Mouse (Mus musculus) embryonic facial prominence, embryonic 10.5 days (tissue): ENCODE measurements around the gene Lrrc74b. TPM values are rescaled to one million over a fixed set of nuclear protein-coding genes. Genes with fewer than 3 reads are reported as not detected.
A peak's percentile ranks its signal among the peaks of the same experiment; 100 is the strongest.
"Not testable (repeated sequence)": the region's sequence is repeated elsewhere in the genome, so short reads cannot be mapped to it uniquely, and the experiment has no call there.

Experiments
- DNase-seq: peaks from one replicate; pipeline ENCODE4 v3.0.0-alpha.2; 2017; ENCODE audit warnings: low spot score
- H3K27ac ChIP-seq: fragments of 300-500 bp; sonication (generic); replicated peaks from 2 replicates; pipeline ENCODE4 v1.5.1; 2016; ENCODE audit warnings: mild to moderate bottlenecking
- H3K27me3 ChIP-seq: fragments of 300-500 bp; sonication (generic); replicated peaks from 2 replicates; pipeline ENCODE4 v1.6.1; 2016; ENCODE audit warnings: low read depth, mild to moderate bottlenecking; ENCODE audit not compliant: poor library complexity, severe bottlenecking
- H3K36me3 ChIP-seq: fragments of 300-500 bp; sonication (generic); replicated peaks from 2 replicates; pipeline ENCODE4 v1.6.1; 2016; ENCODE audit warnings: mild to moderate bottlenecking, moderate library complexity
- H3K4me1 ChIP-seq: fragments of 300-500 bp; sonication (generic); 2 replicates; pipeline ENCODE4 v1.6.1; 2016
- H3K4me3 ChIP-seq: fragments of 300-500 bp; sonication (generic); 2 replicates; pipeline ENCODE4 v1.5.1; 2016; ENCODE audit warnings: mild to moderate bottlenecking, moderate library complexity
- H3K9me3 ChIP-seq: fragments of 300-500 bp; sonication (generic); 2 replicates; pipeline ENCODE4 v1.6.1; 2016; ENCODE audit warnings: mild to moderate bottlenecking
- WGBS: fragments of 180-500 bp; shearing (Covaris S2); methylation state at CpG from one replicate; pipeline ENCODE4 v1.1.7; 2016; 5-methylcytosine and 5-hydroxymethylcytosine counted together
- polyA plus RNA-seq: library from polyadenylated mRNA; unstranded; fragments of >200 nt; fragmentation: Nextera tagmentation; extraction: Ambion mirVana; gene quantifications from 2 replicates; pipeline ENCODE4 v1.2.1, GENCODE M21; 2016

Gene Lrrc74b
- polyA plus RNA-seq, 1 experiment from 2014 or later, result 0.10 TPM

DNA sequence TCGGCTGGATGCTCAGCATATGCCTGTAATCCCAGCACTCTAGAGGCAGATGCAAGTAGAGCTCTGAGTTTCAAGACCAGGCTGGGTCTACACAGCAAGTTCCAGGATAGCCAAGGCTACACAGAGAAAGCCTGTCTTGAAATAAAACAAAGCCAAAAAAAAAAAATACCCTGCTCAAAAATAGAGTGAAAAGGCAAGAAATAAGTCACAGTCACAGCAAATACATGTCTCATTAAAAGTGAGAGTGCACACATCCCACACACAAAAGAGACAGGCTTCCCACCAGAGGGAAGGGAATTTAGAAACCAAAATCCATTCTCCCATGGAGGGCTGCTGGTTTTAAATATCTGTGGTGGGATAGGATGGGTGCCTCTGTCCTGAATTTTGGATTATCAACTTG lies 2.5 kb upstream of the Lrrc74b start:
- 26% methylated on average over 1 of the region's 1 CpGs for WGBS
- no peak for DNase-seq
- no peaks in the 10 kb centered on the region for H3K36me3 ChIP-seq
- no peak overlapping the region for H3K27ac ChIP-seq
- H3K4me1 ChIP-seq, result peaks cover 39% of the 10 kb centered on the region
- H3K9me3 ChIP-seq, result no peaks in the 10 kb centered on the region
- peaks cover 75% of the 10 kb centered on the region for H3K27me3 ChIP-seq
- no peak overlapping the region for H3K4me3 ChIP-seq

DNA sequence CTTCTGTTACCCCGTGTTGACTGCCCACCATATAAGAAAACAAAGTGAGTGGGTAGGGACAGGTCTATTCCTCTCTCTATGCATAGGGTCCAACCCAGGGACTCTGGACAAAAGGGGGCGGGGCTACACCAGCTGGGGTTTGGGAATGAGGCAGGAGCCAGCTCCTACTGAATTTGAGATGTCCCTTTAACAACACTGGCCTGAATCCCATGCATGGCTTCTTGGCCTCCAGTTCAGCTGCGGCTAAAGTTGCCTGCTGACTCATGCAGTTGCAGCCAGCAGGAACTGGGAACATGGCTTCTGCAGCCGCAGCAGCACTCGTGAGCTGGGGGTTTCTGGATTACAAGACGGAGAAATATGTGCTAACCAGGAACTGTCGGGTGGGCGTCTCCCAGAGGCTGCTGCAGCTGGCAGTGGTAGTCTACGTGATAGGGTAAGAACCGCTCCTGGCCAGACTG lies 733 bp upstream of the Lrrc74b start, which contains the start of gene P2rx6:
Gene P2rx6, plus strand, starts transcription at position 135 of the 458 bp plus-strand sequence.
- Histone ChIP-seq H3K4me3 (peak within 1 kb of the TSS; percentile 48), H3K27me3 (peaks cover 76% of the 10 kb centered on the region), H3K27ac (peak within 1 kb of the TSS; percentile 48), H3K4me1 (peaks cover 46% of the 10 kb centered on the region), H3K36me3 (no peaks in the 10 kb centered on the region), H3K9me3 (no peaks in the 10 kb centered on the region)
- peak; percentile 63 for DNase-seq
- 3% methylated on average over 10 of the region's 10 CpGs for WGBS

DNA sequence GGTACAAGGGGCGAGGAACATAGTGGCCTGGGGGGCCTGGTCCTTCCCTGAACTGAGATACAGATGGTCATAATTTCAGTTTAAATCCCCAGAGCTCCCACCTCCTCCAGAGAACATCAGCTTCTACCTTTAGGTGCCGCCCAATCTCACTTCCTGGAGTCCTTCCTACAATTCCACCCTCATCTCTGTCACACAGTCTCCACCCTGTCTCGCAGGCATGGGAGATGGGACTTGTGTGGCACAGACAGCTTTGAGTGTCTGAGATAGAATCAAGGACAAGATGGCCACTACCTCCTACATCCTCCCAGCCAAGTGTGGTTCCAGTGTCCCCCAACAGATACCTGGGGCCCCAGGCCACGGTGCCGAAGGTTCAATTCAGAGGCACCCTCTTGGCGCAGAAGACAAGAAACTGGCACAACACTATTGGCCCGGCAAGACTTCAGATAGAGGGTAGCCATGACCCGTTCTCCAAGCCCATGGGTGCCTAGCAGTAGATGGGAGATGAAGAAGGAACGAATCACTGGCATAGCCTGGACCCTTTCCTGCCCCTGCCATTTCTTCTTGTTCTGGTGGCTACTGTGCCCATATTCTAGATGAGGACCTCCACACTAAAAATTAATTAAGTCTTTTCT lies 1.5 kb downstream of the Lrrc74b start:
- no peaks in the 10 kb centered on the region for H3K9me3 ChIP-seq
- peak overlapping the region; percentile 76 for H3K27ac ChIP-seq
- H3K4me3 ChIP-seq, result peak overlapping the region; percentile 42
- no peaks in the 10 kb centered on the region for H3K36me3 ChIP-seq
- DNase-seq, result no peak
- peaks cover 57% of the 10 kb centered on the region for H3K4me1 ChIP-seq
- H3K27me3 ChIP-seq, result peaks cover 71% of the 10 kb centered on the region
- 65% methylated on average over 9 of the region's 9 CpGs for WGBS

DNA sequence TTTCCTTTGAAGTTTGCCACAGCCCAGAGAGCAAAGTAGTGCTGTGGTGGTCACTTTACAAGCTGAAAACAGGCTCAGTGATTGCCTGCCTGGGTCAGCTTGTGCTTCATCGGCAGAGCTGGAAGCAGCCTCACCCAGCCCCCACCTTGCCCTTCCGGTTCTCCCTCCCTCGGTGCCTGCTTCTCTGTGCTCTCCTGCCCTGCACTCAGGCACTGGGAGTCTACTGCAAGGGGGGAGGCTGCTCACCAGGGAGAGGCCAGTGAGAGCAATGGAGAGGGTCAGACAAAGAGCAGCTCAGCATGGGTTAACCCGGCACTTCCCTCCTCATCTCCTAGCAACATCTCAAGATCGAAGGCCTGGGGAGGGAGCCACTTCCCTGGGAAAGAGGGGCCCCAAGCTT lies 2.2 kb downstream of the Lrrc74b start:
- H3K4me1 ChIP-seq, result peaks cover 64% of the 10 kb centered on the region
- 0% methylated on average over 5 of the region's 5 CpGs for WGBS
- DNase-seq, result peak; percentile 58
- no peaks in the 10 kb centered on the region for H3K9me3 ChIP-seq
- H3K36me3 ChIP-seq, result no peaks in the 10 kb centered on the region
- peak overlapping the region; percentile 76 for H3K27ac ChIP-seq
- peak overlapping the region; percentile 42 for H3K4me3 ChIP-seq
- H3K27me3 ChIP-seq, result peaks cover 65% of the 10 kb centered on the region

DNA sequence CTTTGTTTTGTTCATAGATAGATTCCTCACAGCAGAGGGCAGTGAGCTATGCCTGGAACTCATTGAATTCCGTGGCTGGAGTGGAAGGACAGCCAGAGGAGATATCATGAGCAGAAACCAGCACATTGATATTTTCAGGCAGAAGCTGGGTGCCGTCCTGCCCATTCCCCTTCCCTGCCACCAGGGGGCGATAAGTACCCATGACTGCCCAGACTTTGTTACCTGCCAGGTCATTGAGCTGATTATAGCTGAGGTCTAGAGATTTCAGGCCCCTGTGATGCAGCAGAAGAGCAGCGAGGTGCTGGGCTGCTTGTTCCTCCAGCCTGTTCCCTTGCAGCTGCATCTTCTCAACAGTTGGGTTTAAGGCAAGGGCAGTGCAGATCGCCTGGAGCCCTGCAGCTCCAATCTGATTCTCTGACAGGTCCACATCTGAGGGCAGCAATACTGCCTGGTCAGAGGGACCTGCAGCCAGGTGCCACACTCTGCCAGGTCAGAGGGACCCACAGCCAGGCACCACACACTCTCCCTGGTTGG lies 3.0 kb downstream of the Lrrc74b start:
- Histone ChIP-seq H3K36me3 (no peaks in the 10 kb centered on the region), H3K4me1 (peaks cover 70% of the 10 kb centered on the region), H3K4me3 (peak overlapping the region; percentile 42; the same call in 1 of the 2 replicates), H3K27me3 (peaks cover 57% of the 10 kb centered on the region), H3K27ac (peak overlapping the region; percentile 76; the same call in 1 of the 2 replicates), H3K9me3 (no peaks in the 10 kb centered on the region)
- 2% methylated on average over 5 of the region's 5 CpGs for WGBS
- DNase-seq, result peak; percentile 82

DNA sequence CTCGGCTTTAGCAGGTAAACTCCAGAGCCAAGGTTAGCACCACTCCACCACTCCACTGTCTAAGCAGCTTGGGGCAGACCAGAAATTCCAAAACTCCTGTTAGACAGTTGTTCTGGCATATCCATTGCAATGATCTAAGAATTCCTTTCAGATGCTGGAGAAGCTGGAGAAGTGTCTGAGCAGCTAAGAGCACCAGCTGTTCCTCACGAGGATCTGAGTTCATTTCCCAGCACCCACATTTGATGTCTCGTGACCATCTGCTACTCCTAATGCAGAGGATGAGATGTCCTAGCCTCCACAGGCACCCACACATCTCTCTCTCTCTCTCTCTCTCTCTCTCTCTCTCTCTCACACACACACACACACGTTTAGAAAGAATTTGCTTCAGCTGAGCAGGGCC lies 4.1 kb downstream of the Lrrc74b start:
- Histone ChIP-seq H3K4me1 (peaks cover 63% of the 10 kb centered on the region), H3K36me3 (no peaks in the 10 kb centered on the region), H3K9me3 (no peaks in the 10 kb centered on the region), H3K27ac (no peak overlapping the region), H3K4me3 (no peak overlapping the region), H3K27me3 (peaks cover 46% of the 10 kb centered on the region)
- 60% methylated on average over 4 of the region's 4 CpGs for WGBS
- no peak for DNase-seq

DNA sequence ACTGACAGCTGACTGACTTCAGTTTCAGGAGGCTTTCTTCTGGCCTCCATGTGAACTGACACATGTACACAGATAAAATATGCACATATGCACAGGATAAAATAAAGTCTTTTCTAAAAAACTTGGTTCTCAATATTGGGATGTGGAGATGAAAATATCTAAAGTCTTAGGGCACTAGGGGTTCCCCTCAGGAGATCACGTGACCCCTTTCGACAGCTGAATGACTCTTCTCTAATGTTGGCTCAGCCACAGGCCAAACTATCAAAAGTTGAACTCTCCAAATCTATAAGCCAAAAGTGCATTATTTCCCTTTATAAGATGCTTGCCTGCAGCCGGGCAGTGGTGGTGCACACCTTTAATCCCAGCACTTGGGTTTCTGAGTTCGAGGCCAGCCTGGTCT lies 4.9 kb downstream of the Lrrc74b start:
- no peak for DNase-seq
- Histone ChIP-seq H3K9me3 (no peaks in the 10 kb centered on the region), H3K4me1 (peaks cover 55% of the 10 kb centered on the region), H3K27me3 (peaks cover 39% of the 10 kb centered on the region), H3K27ac (no peak overlapping the region), H3K36me3 (no peaks in the 10 kb centered on the region), H3K4me3 (no peak overlapping the region)
- 80% methylated on average over 4 of the region's 4 CpGs for WGBS

DNA sequence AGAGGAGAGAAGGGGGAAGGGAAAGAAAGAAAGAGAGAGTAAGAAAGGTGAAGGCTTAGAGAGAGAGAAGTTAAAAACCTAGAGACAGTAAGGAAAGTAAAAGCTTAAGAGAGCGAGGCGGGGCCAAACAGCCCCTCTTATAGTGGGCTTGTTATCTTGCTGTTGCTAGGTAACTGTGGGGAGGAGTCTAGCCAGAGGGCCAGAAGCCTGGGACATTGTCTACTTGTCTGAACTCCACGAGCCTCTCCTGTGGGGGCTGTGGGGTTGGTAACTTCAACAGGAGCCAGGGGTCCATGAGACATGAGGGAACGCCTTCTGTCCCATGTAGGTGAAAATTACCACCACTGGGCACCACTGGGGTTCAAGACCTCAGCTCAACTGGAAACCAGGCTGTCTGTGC lies 6.3 kb downstream of the Lrrc74b start:
- peaks cover 42% of the 10 kb centered on the region for H3K4me1 ChIP-seq
- H3K27me3 ChIP-seq, result peaks cover 24% of the 10 kb centered on the region
- 20% methylated on average over 4 of the region's 4 CpGs for WGBS
- H3K36me3 ChIP-seq, H3K9me3 ChIP-seq: not testable (repeated sequence)
- peak; percentile 42 for DNase-seq
- peak overlapping the region; percentile 83 for H3K27ac ChIP-seq
- H3K4me3 ChIP-seq, result peak overlapping the region; percentile 50

DNA sequence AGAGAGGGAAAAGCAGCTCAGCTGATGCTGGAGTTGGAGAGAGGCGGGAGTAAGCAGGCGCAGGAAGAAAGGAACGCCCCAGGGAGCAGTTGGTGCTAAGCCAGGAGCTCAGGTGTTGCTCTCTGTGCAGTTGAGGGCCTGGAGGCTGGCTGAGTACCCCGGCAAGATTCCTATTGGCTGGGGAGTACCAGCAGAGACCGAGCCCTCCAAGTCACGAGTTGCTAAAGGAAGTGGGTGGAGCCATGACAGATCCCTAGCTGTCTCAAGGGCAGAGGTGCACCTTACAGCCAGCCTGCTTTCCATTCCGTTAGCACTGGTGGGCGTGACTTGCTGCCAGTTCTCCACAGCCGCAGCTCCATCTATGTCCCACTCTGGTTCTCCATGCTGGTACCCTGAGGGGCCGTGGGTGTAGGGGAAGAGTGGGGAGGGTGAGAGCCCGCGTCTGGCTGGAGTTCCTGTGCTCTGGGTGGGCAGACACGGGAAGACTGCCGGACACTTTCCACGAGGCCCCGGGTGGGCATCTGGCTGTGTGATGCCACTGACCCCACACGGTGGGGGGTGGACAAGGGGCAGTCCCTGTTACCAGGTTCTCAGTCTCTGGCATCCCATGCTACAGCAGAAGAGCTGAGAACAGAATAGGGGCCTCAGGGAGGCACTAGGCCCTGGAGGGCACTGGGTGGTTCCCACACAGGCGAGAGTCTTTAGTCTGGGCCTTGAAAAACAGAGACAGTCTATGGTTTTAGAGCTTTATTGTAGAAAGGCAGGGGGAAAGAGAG lies 6.9 kb downstream of the Lrrc74b start:
- DNase-seq, result peak; percentile 76
- Histone ChIP-seq H3K9me3 (no peaks in the 10 kb centered on the region), H3K4me1 (peaks cover 36% of the 10 kb centered on the region), H3K36me3 (no peaks in the 10 kb centered on the region), H3K4me3 (peak overlapping the region; percentile 50), H3K27ac (peak overlapping the region; percentile 83), H3K27me3 (peaks cover 18% of the 10 kb centered on the region)
- WGBS, result 9% methylated on average over 18 of the region's 18 CpGs

DNA sequence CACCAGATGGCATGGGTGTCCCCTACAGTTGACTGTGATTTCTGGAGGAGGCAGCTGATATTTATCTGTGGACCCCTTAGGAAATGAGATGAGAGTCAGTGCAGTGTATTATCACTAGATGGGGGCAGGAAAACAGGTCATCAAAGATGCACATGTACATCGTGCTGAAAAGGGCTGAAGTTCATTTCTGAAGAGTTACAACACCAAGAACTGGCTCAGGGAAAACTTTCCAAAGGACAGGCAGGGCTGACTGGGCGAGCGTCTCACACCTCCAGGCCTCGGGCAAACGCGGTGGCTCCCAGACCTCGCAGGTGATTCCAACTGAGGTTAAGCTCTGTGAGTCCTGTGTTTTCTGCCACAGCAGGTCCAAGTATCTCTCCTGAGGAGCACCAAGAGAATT lies 8.2 kb downstream of the Lrrc74b start:
- Histone ChIP-seq H3K9me3 (no peaks in the 10 kb centered on the region), H3K36me3 (no peaks in the 10 kb centered on the region), H3K27ac (no peak overlapping the region), H3K4me3 (no peak overlapping the region), H3K4me1 (peaks cover 24% of the 10 kb centered on the region), H3K27me3 (peaks cover 14% of the 10 kb centered on the region; the same call in 1 of the 2 replicates)
- 83% methylated on average over 7 of the region's 7 CpGs for WGBS
- DNase-seq, result no peak

DNA sequence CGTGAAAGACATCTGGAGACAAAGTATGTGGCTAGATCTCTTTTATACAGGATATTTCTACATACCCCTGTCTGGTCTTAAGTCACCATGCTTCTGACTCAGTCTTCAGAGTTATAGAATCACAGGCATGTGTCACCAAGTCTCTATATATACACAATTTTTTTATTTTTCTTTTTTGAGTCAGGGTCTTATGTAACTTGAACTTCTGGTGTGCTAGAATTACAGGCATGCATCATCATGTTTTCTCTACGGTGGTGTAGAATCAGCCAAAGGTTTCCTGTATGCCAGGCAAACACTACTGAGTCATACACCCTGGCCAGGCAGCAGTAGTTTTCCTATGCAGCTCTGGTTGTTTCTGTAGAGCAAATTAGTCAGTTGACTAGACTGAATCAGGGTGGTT lies 18.4 kb downstream of the Lrrc74b start:
- 0 out of 2 replicates have a peak, but pooled peaks cover 3% of the 10 kb centered on the region for H3K27me3 ChIP-seq
- 76% methylated on average over 2 of the region's 2 CpGs for WGBS
- no peaks in the 10 kb centered on the region for H3K4me1 ChIP-seq
- no peaks in the 10 kb centered on the region for H3K36me3 ChIP-seq
- no peak overlapping the region for H3K4me3 ChIP-seq
- no peaks in the 10 kb centered on the region for H3K9me3 ChIP-seq
- no peak for DNase-seq
- H3K27ac ChIP-seq, result no peak overlapping the region

DNA sequence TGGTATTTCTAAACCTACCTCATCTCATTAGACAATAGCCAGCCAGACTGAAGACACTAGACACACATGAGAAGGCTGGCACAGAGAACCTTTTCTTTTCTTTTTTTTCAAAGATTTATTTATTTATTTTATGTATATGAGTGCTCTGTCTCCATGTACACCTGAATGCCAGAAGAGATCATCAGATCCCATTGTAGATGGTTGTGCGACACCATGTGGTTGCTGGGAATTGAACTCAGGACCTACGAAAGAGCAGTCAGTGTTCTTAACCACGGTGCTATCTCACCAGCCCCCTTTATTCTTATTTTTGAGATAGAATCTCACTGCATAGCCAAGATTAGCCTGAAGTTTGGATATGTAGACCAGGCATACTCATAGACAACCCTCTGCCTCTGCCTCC lies 24.5 kb downstream of the Lrrc74b start:
- no peak for DNase-seq
- WGBS, result 87% methylated on average over 3 of the region's 3 CpGs
- Histone ChIP-seq H3K4me1 (peaks cover 9% of the 10 kb centered on the region), H3K4me3 (no peak overlapping the region), H3K9me3 (0 out of 2 replicates have a peak, but pooled peaks cover 2% of the 10 kb centered on the region), H3K27ac (no peak overlapping the region), H3K27me3 (0 out of 2 replicates have a peak, but pooled peaks cover 3% of the 10 kb centered on the region), H3K36me3 (no peaks in the 10 kb centered on the region)
